Mouse (Mus musculus) spleen, postnatal 36 days (tissue): Measurements from ENCODE around the gene Cdsn.

Experiments
- DNase-seq, 2 experiments: peaks; one replicate each; pipeline ENCODE4 v3.0.0; 2022; ENCODE audit warnings: low spot score in 2 of 2, mixed read lengths in 1 of 2

Gene Cdsn

GRCm38 (mm10) chr17:35569091-35569944 is 17.4 kb downstream of the Cdsn start:
- no peak for DNase-seq

DNA sequence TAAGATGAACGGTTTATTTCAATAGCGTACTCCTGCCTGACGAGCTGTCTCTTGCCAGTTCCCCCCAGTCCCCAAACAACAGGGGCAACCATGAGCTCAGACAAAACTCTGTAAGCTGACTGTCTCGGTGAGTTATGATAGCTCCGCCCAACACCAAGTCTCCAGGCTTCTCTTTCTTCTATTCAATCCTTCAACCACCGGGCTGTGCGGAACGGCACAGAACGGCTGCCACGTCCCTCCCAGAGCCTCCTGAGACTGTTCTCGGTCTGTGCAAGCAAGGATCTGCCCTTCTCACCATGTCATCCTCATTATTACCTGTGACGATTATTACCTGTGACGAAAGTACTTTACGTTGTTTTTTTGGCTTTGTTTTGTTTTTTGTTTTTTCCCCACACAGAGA is 18.9 kb downstream of the Cdsn start:
- no peak for DNase-seq

GRCm38 (mm10) chr17:35571477-35571876 is 19.5 kb downstream of the Cdsn start:
- no peak for DNase-seq

- peak; percentile 53 to 63 for DNase-seq
These were observed 26.3 kb downstream of the Cdsn start for GRCm38 (mm10) chr17:35578211-35578610.

DNA sequence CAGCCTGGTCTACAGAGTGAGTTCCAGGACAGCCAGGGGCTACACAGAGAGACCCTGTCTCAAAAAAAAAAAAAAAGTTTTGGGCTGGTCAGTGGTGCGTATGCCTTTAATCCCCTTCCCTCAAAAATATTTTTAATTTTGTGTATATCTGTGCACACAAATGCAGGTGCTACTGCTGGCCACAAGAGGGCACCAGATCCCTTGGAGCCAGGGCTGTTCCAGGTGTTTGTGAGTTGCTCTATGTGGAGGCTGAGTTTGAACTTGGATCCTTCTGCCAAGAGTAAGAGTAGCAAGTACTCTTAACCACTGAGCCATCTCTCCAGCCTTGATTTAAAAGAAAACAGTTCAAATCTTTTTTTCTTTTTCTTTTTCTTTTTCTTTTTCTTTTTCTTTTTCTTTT is 31.0 kb downstream of the Cdsn start:
- DNase-seq = no peak

GRCm38 (mm10) chr17:35584330-35584937 is 32.5 kb downstream of the Cdsn start:
- DNase-seq = peak; percentile 31 to 50

DNA sequence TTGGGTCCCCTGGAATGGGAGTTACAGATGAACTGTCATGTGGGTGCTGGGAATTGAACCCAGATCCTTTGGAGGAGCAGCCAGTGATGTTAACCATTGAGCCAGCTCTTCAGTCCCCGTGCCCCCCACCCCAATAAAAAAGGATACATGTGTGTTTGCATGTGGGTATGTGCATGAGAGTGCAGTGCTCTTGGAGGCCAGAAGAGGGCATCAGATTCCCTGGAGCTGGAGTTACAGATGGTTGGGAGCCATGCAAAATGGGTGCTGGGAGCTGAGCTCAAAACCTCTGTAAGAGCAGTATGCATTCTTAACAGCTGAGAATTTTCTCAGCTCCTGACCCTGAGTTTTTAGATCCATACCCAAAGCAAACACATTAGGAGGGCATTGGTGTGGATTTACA is 35.4 kb downstream of the Cdsn start:
- no peak for DNase-seq

DNA sequence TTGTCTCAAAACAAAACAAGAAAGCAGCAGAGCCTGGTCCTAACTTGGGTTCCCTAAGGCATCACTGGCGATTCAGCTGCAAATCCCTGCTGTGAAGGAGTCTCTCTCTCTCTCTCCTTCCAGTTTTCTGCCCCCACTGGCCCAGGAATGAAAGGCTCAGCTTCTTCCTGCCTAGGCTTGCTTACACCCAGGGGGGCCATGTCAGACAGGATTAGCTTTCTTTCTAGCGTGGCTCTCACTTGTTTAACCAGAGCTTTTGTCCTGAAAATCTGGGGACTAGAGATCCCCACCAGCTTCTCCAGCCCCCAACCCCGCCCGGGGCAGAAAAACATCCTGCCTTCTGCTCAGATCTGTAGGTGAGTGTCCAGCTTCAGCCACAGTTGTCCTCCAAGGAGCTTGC is 36.5 kb downstream of the Cdsn start:
- DNase-seq = no peak

GRCm38 (mm10) chr17:35590410-35591218 is 38.7 kb downstream of the Cdsn start:
- DNase-seq = peak in 1 of 2 experiments; percentile 22

DNA sequence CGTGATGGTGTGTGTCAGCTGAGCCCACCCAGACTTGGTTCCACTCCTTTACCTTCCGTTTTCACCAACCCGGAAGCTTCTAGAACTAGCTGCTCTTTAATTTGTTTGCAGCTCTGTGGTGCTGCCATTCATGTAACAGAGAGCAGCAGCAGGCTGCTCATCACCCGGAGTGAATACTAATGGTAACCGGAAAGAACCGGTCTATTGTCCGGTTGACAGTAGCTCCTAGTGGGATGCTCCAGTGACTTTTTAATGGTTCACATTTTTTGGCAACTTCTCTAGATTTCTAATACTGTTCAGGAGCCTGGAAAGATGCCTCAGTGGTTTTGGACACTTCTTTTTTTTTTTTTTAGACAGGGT is 39.3 kb downstream of the Cdsn start:
- DNase-seq = no peak

DNA sequence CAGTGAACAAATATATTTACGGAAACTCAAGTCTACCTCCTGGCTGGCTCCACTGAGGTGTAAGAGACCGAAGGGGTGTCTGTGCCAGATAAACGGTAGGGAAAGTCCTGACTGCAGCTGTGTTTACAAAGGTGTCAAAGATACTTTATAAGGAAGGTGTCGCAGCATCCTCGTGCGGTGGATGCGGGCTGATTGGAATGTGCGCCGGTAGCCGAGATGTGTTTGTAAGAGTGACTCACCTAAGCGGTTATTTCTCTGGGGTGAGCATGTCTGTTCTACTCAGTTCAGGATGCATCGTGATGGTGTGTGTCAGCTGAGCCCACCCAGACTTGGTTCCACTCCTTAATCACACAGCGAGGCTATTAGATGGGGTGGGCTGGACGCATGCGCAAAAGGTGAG is 39.8 kb downstream of the Cdsn start:
- DNase-seq = no peak

GRCm38 (mm10) chr17:35592131-35592530 is 40.2 kb downstream of the Cdsn start:
- DNase-seq = no peak

DNA sequence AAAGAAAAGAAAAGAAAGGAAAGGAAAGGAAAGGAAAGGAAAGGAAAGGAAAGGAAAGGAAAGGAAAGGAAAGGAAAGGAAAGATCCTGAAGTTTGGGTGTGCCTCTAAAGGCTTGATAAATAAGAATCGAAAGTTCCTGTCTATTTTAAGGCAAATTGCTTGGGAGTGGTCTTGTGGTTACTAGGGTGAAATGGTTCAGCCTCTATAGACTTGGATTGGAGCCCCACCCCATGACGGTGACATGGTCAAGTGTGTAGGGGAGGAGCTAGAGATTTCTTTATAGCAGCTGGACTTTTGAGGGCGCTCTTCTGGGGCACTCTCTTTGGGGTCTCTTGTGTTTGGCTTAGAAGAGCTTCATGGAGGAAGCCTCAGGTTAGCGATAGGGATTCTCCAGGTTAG is 41.9 kb downstream of the Cdsn start:
- no peak for DNase-seq

DNA sequence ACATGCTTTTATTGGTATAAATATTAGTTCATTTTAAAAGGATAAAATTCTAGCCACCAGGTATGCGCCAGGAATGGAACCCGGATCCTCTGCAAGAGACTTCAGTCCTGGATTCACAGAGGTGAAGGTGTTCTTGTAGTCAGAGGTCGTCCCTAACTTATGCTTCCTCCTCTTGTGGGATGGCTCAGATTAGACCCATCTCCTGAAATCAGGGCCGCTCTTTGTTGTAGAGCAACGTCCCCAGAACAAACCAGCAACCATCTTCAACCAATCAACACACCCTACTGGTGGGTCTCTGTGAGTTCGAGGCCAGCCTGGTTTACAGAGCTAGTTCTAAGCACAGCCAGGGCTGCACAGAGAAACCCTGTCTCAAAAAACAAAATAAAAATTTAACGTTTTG is 42.5 kb downstream of the Cdsn start:
- DNase-seq = no peak

GRCm38 (mm10) chr17:35597399-35597798 is 45.5 kb downstream of the Cdsn start:
- DNase-seq = no peak

GRCm38 (mm10) chr17:35601249-35601648 is 49.3 kb downstream of the Cdsn start, which contains the start of gene Sfta2:
Gene Sfta2 (plus strand): TSS chr17:35601549.
- DNase-seq = no peak

GRCm38 (mm10) chr17:35601736-35602354 is 49.9 kb downstream of the Cdsn start:
- DNase-seq = no peak
